Mouse (Mus musculus) spleen, embryonic (tissue): Measurements from ENCODE around the gene Nrip3.

Source experiments
- CTCF ChIA-PET: fragments of 350-600 bp; sonication (Branson Sonifier 250); formaldehyde crosslinking; loops from one replicate; lab custom pipeline; 2022; lab: Charles Lee

Gene Nrip3

DNA sequence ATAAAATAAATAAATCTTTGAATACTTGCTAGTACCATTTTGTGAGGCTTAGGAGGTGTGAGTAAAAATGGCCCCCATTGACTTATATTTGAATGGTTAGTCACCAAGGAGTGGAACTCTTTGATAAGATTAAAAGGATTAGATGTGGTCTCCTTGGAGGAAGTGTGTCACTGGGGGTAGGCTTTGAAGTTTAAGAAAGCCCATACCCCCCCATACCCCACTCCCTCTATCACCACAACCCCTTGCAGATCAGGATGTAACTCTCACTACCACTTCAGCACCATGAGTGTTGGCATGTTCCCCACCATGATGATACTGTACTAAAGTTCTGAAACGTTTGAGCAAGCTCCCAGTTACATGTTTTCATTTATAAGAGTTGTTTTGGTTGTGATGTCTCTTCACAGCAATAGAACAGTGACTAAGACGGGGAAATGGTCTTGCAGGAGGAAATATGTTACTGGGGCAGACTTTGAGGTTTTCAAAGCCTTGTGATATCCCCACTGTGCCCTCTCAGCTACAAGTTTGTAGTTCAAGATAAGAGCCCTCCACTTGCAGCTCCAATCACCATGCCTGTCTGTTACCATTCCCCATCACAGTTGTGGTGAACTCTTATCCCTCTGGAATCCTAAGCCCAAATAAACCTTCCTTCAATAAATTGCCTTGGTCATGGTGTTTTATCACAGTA lies 13.0 kb downstream of the Nrip3 start:
- CTCF ChIA-PET = no interaction called here

- CTCF ChIA-PET = no interaction called here
These were observed 14.1 kb downstream of the Nrip3 start for GRCm38 (mm10) chr7:109767575-109768350.

- CTCF ChIA-PET = no interaction called here
These were observed 17.8 kb downstream of the Nrip3 start for GRCm38 (mm10) chr7:109764009-109764408.

GRCm38 (mm10) chr7:109756291-109756690 lies 25.5 kb downstream of the Nrip3 start:
- CTCF ChIA-PET = no interaction called here

GRCm38 (mm10) chr7:109754034-109754433 lies 27.8 kb downstream of the Nrip3 start:
- CTCF ChIA-PET = no interaction called here

- CTCF ChIA-PET = no interaction called here
These were observed 29.6 kb downstream of the Nrip3 start, which contains the start of gene Tmem9b for GRCm38 (mm10) chr7:109752008-109752925. Tmem9b (minus strand) TSS chr7:109752875.

DNA sequence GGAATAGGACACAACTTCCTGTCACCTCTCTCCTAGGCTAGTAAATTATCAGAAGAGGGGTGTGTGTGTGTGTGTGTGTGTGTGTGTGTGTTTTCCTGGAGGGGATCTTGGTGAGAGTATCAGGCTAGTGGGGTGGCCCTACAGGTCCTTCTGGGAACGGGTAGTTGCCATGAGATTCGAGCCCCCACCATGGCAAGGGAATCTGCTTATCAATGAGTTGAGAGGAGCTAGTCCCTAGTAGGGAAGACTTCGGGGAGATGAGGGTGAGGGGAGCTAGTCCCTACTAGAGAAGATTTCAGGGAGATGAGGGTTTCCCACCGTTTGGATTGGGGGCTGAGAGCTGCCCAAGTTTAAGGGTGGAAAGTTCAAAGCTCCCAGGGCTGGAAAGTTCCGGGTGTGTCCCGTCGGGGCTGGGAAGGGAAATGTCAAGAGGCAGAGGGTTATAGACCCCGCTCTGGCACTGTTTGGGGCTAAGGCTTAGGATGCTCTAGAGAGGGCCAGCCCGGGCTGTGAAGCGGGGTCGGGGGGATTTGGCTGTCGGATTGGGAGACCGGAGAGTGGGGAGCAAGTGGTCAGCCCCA lies 30.3 kb downstream of the Nrip3 start:
- CTCF ChIA-PET = no interaction called here

DNA sequence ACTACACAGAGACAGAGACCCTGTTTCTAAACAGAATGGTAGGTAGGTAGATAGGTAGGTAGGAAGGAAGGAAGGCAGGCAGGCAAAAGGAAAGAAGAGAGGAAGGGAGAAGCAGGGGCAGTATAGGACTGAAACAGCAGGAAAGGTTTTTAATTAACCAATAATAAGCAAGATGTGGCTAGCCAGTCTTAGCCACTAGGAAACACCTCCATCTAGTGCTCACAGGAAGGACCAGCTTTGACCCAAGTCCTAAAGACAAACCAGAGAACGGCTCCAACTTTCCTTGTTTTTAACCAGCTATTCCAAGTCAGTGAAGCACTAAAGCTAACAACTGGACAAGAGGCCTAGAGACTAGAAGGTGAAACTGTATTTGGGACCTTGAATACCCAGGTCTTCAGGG lies 34.1 kb downstream of the Nrip3 start:
- CTCF ChIA-PET = interaction anchor here (1.0 kb wide), 1 partner anchor 230 kb away, joined by 3 read pairs; no protein-coding TSS in a partner anchor

DNA sequence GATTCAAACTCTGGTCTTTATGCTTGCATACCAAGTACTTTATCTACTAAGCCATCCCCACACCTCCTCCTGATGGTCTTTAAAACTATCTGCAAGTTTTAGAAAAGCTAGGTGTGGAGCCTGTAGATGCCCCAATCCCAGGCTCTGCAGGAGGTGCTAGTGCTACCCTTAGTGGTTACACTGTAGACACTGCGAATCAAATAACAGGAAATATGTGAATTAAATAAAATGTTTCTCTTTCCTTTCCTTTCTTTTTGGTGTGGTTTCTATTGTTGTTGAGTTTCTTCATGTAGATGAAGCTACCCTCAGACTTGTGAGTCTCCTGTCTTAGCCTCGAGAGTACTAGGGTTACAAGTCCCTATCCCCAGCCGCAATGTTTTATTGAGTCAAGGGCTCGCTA lies 40.1 kb downstream of the Nrip3 start:
- CTCF ChIA-PET = no interaction called here

GRCm38 (mm10) chr7:109741060-109741459 lies 40.8 kb downstream of the Nrip3 start:
- CTCF ChIA-PET = no interaction called here

- CTCF ChIA-PET = no interaction called here
These were observed 41.9 kb downstream of the Nrip3 start for GRCm38 (mm10) chr7:109739822-109740370.

DNA sequence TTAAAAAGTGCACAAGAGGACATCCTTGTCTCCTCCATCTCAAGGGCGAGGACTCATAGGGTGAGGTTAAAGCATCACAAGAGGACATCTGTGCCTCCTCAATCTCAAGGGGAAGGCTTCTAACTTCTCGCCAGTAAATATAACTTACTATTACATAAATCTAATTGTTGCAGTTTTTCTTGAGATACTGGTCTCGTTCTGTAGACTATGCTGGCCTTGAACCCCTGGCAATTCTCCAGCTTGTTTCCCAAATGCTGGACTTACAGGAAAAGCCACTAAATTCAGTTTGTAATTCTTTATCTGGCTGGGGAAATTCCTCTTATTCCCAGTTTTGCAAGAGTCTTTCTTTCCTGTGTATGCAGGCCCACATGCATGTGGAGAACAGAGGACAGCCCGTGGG lies 47.0 kb downstream of the Nrip3 start:
- CTCF ChIA-PET = no interaction called here

GRCm38 (mm10) chr7:109731626-109732025 lies 50.2 kb downstream of the Nrip3 start, which contains the start of gene Ascl3:
Ascl3 (minus strand) TSS chr7:109731726.
- CTCF ChIA-PET = no interaction called here

GRCm38 (mm10) chr7:109723697-109724096 lies 58.1 kb downstream of the Nrip3 start, which contains the start of gene BC051019:
BC051019 (minus strand) TSS chr7:109723850.
- CTCF ChIA-PET = no interaction called here

DNA sequence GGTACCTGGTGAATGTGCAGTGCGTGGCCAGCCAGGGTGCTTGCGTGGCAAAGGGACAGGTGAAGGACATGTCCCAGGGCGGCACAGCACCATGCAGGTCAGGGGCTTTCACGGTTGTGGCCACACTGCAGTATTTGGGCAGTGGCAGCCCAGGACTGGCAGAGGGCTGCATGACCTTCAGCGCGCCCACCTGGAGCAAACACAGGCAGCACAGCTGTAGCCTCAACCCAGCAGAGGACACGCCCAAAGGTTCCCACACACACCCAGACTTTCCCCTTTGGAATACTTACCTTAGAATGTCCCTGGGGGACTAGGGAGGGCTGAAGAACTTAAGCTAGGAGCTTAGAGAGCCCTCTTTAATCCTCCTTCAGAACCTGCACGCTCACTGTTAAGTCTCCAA lies 58.7 kb downstream of the Nrip3 start:
- CTCF ChIA-PET = interaction anchor here (0.7 kb wide), 1 partner anchor 9 kb away, joined by 3 read pairs; no protein-coding TSS in a partner anchor

- CTCF ChIA-PET = interaction anchor here (0.7 kb wide), 1 partner anchor 10 kb away, joined by 3 read pairs; no protein-coding TSS in a partner anchor
These were observed 59.2 kb downstream of the Nrip3 start for GRCm38 (mm10) chr7:109722618-109723017.

GRCm38 (mm10) chr7:109719286-109719685 lies 62.5 kb downstream of the Nrip3 start:
- CTCF ChIA-PET = no interaction called here

GRCm38 (mm10) chr7:109713434-109713982 lies 68.3 kb downstream of the Nrip3 start:
- CTCF ChIA-PET = no interaction called here

DNA sequence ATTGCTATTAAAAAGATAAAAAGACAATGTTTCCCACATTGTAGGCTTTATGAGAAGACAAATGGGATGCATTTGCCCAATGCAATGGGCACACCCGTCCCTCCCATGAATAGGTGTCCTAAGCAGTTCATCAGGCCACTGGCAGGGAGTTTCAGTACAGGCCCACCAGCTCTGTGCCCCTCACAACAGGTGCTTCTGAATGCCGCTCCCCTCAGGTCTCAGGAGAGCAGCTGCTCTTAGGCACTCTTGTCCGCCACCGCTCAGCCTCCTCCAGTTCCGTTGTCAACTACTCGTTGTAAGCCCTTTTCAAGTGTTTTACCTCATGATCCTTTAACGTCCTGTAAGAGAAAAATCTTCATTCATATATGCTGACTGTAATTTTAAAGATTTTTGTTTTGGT lies 69.6 kb downstream of the Nrip3 start:
- CTCF ChIA-PET = no interaction called here

GRCm38 (mm10) chr7:109710069-109710468 lies 71.8 kb downstream of the Nrip3 start:
- CTCF ChIA-PET = no interaction called here

DNA sequence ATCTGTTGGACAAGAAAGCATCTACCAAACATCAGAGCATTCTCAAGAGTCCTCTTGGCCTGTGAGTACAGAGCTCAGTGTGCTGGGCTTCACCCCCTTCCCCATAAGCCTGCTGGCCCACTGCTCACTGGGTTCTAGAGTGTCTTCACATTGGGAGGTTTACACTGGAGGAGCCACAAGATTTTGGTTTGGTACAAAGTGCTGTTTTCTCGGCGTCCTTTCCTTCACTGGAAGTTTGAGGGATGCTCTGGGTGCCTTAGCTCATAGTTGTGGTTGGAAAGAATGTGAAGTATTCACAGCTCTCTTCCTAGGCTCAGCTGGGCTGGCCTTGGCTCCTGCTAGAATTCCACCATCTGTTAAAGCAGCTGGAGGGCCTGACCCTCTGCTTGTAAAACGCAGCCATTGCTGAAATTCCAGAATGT lies 72.9 kb downstream of the Nrip3 start:
- CTCF ChIA-PET = no interaction called here
